Mouse (Mus musculus): ENCODE measurements at regions not wholly inside any gene's neighbourhood (a gene's known extent, or its start where the extent isn't known, plus 50 kb on each side); places are given as distances from the start of the nearest gene placed in this dataset.

GRCm38 (mm10) chr11:19823461-19823895, 100.7 kb upstream of the Spred2 start:
- peak; percentile 53 for TF ChIP-seq CTCF (IDR thresholded peaks at IDR 0.05; ENCODE audit: low read depth, low read length)
- no peak for TF ChIP-seq POLR2A (IDR thresholded peaks at IDR 0.05; ENCODE audit: borderline replicate concordance, low read depth, low read length)

All from bone marrow macrophage, adult 2 months (primary cell).